Mouse (Mus musculus) spleen, adult 2 months (tissue): ENCODE data around the gene Ptpn7.
"Not testable (repeated sequence)": the region's sequence is repeated elsewhere in the genome, so short reads cannot be mapped to it uniquely, and the experiment has no call there.

Experiments used
- CTCF ChIP-seq: fragments of 200-500 bp; IDR thresholded peaks from 2 replicates; pipeline ENCODE4 v1.5.1; 2011; ENCODE audit warnings: mild to moderate bottlenecking, inconsistent platforms; ENCODE audit not compliant: insufficient read depth, insufficient read length, insufficient replicate concordance; ENCODE audit errors: extremely low read depth
- POLR2A ChIP-seq: fragments of 200-500 bp; IDR thresholded peaks from 2 replicates; pipeline ENCODE4 v1.6.1; 2011; ENCODE audit warnings: low read depth, low read length, inconsistent platforms

DNA sequence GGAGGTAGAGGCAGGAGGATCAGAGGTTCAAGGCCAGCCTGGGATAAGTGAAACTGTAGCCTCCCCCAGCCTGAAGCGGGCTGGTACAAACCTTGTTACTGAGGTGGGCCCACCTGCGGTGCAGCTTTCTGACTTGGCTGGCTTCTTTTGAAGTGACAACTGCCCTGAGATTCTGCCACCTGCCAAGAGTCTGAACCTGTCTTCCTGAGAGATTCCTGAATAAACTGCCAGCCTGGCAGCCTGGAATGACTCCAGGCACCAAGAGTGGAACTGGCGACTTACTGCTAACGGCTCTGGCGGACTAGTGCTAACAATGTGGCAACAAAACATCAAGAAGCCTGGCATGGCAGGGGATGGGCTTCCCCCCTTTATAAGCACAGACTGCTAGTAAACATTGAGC lies 61.8 kb downstream of the Ptpn7 start:
- TF ChIP-seq POLR2A, CTCF: not testable (repeated sequence)
